ENCODE assay signal across 11 mouse cellular contexts in genomic region chr11:106502631-106503424, GRCm38 (mm10). TPM values are rescaled to one million over a fixed set of nuclear protein-coding genes. Genes with fewer than 3 reads are reported as not detected.
DNase-seq lines count a peak whose midpoint lies in the region; ATAC-seq and TF ChIP-seq lines count a peak whose summit lies in the region.
"Had no signal": no experiment of that assay in that cellular context is flagged by ENCODE, and none has a peak within 500 bp of the region (broad histone marks: within the 10 kb centered on the region; RNA-seq: fewer than 3 reads in every experiment).

No protein-coding gene starts in this region.

- DNase-seq in layer of hippocampus, adult 2 months (ENCODE audit: low spot score in 2 of 2), result no peak
- DNase-seq in layer of hippocampus, postnatal 36 days, result no peak
- DNase-seq in MEL (ENCODE audit: low read depth, low spot score), result peak; percentile 63
- no peak for DNase-seq in forebrain, embryonic 11.5 days (ENCODE audit: low spot score)
- DNase-seq in gastrocnemius, postnatal 36 days, result no peak
- DNase-seq: cerebellum, adult 18-20 months; gastrocnemius, postnatal 14 days; kidney, postnatal 36 days; thymus, adult 2 months had no signal

- H3K27ac ChIP-seq in layer of hippocampus, adult 2 months, result peak overlapping the region; percentile 100
- H3K27ac ChIP-seq in MEL (ENCODE audit: control insufficient read depth, low read depth, low read length), result peak overlapping the region; percentile 34
- peak overlapping the region; percentile 25 for H3K27ac ChIP-seq in forebrain, embryonic 11.5 days (ENCODE audit: low read depth, low read length)
- H3K27ac ChIP-seq in liver, embryonic 12.5 days, result peak overlapping the region; percentile 96

- H3K9me3 ChIP-seq in MEL (replicated peaks; ENCODE audit: insufficient read depth, low read length), result no peaks in the 10 kb centered on the region
- no peaks in the 10 kb centered on the region for H3K9me3 ChIP-seq in forebrain, embryonic 11.5 days (ENCODE audit: control insufficient read depth, low read length)
- H3K9me3 ChIP-seq in liver, embryonic 12.5 days (replicated peaks), result peaks cover 7% of the 10 kb centered on the region

- no peak for TF ChIP-seq CTCF in layer of hippocampus, adult 2 months (conservative IDR thresholded peaks at IDR 0.05)
- no peak for TF ChIP-seq CTCF in MEL (IDR thresholded peaks at IDR 0.05 in 2 of 3, conservative IDR thresholded peaks at IDR 0.05 in 1 of 3; ENCODE audit: control insufficient read depth in 1 of 3, insufficient read depth in 1 of 3, low read depth in 2 of 3, low read length in 3 of 3, poor library complexity in 1 of 3, severe bottlenecking in 1 of 3)

- peaks cover 5 to 18% of the 10 kb centered on the region in 2 experiments; a peak in 2 of 4 replicates for H3K4me1 ChIP-seq in MEL (ENCODE audit: control insufficient read depth in 1 of 2, insufficient read depth in 2 of 2, low read length in 2 of 2)
- no peaks in the 10 kb centered on the region for H3K4me1 ChIP-seq in forebrain, embryonic 11.5 days (replicated peaks; ENCODE audit: control insufficient read depth, insufficient read depth, low read length)
- peaks cover 33% of the 10 kb centered on the region for H3K4me1 ChIP-seq in liver, embryonic 12.5 days

- no peak overlapping the region for H3K4me3 ChIP-seq in layer of hippocampus, adult 2 months
- no peak overlapping the region for H3K4me3 ChIP-seq in MEL (ENCODE audit: control insufficient read depth in 1 of 2, insufficient read depth in 1 of 2, low read depth in 2 of 2, low read length in 2 of 2)
- H3K4me3 ChIP-seq in forebrain, embryonic 11.5 days (ENCODE audit: low read depth, low read length), result no peak overlapping the region
- no peak overlapping the region for H3K4me3 ChIP-seq in liver, embryonic 12.5 days

- WGBS in forebrain, embryonic 11.5 days, result 65% methylated on average over 13 of the region's 13 CpGs
- 45% methylated on average over 13 of the region's 13 CpGs for WGBS in liver, embryonic 12.5 days (ENCODE audit: insufficient replicate concordance)

- H3K9ac ChIP-seq in MEL (ENCODE audit: control insufficient read depth, low read depth, low read length, poor library complexity, severe bottlenecking), result no peak overlapping the region; the same call in 1 of the 2 replicates
- no peak overlapping the region for H3K9ac ChIP-seq in forebrain, embryonic 11.5 days (ENCODE audit: low read length)
- H3K9ac ChIP-seq in liver, embryonic 12.5 days, result no peak overlapping the region

- TF ChIP-seq RAD21 in MEL (IDR thresholded peaks at IDR 0.05; ENCODE audit: low read depth, low read length), result no peak

- no peak; a peak in 1 of 4 replicates for TF ChIP-seq EP300 in MEL (IDR thresholded peaks at IDR 0.05; ENCODE audit: low read depth in 1 of 2, low read length in 2 of 2)

- H3K36me3 ChIP-seq in MEL (ENCODE audit: control insufficient read depth in 1 of 2, insufficient read depth in 2 of 2, low read length in 2 of 2), result peaks cover under 1 to 23% of the 10 kb centered on the region in 2 experiments; a peak in 3 of 4 replicates
- H3K36me3 ChIP-seq in forebrain, embryonic 11.5 days (ENCODE audit: control insufficient read depth, insufficient read depth, low read length), result no peaks in the 10 kb centered on the region
- H3K36me3 ChIP-seq in liver, embryonic 12.5 days, result peaks cover 20% of the 10 kb centered on the region

- no peak for ATAC-seq in forebrain, embryonic 11.5 days (replicated peaks; ENCODE audit: low FRiP score)
- ATAC-seq in liver, embryonic 12.5 days, result no peak
- no peak for ATAC-seq in inflammation-experienced regulatory T-cells, adult 6 months

- intact Hi-C loops in gastrocnemius, postnatal 36 days (cut with DNase I), result no loop called here

- H3K27me3 ChIP-seq in MEL (ENCODE audit: control insufficient read depth in 1 of 2, insufficient read depth in 2 of 2, low read length in 2 of 2), result no peaks in the 10 kb centered on the region
- no peaks in the 10 kb centered on the region for H3K27me3 ChIP-seq in forebrain, embryonic 11.5 days (ENCODE audit: control insufficient read depth, insufficient read depth, low read length)
- H3K27me3 ChIP-seq in liver, embryonic 12.5 days (replicated peaks), result no peaks in the 10 kb centered on the region

- H3K4me2 ChIP-seq in forebrain, embryonic 11.5 days (ENCODE audit: low read depth, low read length, severe bottlenecking), result no peak overlapping the region
- H3K4me2 ChIP-seq in liver, embryonic 12.5 days, result 0 out of 2 replicates have a peak overlapping the region, but pooled peaks have one; percentile 8

- TF ChIP-seq POLR2A in MEL (IDR thresholded peaks at IDR 0.05; ENCODE audit: control insufficient read depth in 1 of 2, insufficient read depth in 1 of 2, low read depth in 1 of 2, low read length in 2 of 2, poor library complexity in 1 of 2), result peak; percentile 67 to 78; a peak in 3 of 4 replicates

- peaks cover 9% of the 10 kb centered on the region for H3K79me2 ChIP-seq in MEL (ENCODE audit: control insufficient read depth, insufficient read depth, low read length, poor library complexity)

TF ChIP-seq in MEL, 35 proteins besides CTCF, POLR2A, EP300 and RAD21:
- TF ChIP-seq POLR2AphosphoS2 (IDR thresholded peaks at IDR 0.05; ENCODE audit: low read length), result peak; percentile 70
- peak; percentile 11; the same call in 1 of the 2 replicates for TF ChIP-seq CHD2 (IDR thresholded peaks at IDR 0.05; ENCODE audit: low read length)
- peak; percentile 27; the same call in 1 of the 2 replicates for TF ChIP-seq TBP (IDR thresholded peaks at IDR 0.05; ENCODE audit: low read depth, low read length)
- TF ChIP-seq TAL1 (IDR thresholded peaks at IDR 0.05; ENCODE audit: low read length), result no peak
- 0 out of 2 replicates have a peak, but pooled peaks have one; percentile 22 for TF ChIP-seq HCFC1 (IDR thresholded peaks at IDR 0.05; ENCODE audit: low read depth, low read length)
- TF ChIP-seq ZNF384 (IDR thresholded peaks at IDR 0.05; ENCODE audit: low read depth, low read length), result peak; percentile 80
- no peak for TF ChIP-seq GATA1 (IDR thresholded peaks at IDR 0.05; ENCODE audit: low read depth, low read length)
- no peak for TF ChIP-seq GABPA (IDR thresholded peaks at IDR 0.05; ENCODE audit: low read depth, low read length)

RNA-seq across cellular contexts. Expression of gene Ern1, which starts 15.2 kb away (rescaled TPM):
- total RNA-seq in layer of hippocampus, adult 2 months (2021), result 10 to 100 TPM; 11.2 to 11.8 TPM
- 10 to 100 TPM in 1 of 2 experiments, 1 to 10 TPM in 1; 9.5 to 10.5 TPM for total RNA-seq in layer of hippocampus, postnatal 36 days (2021)
- 4.3 and 4.8 TPM in 2 replicates for total RNA-seq in MEL (2012; rRNA removed)
- 1 to 10 TPM in 1 of 2 experiments, not detected in 1; 5.7 TPM for polyA plus RNA-seq in MEL (2012; ENCODE audit: insufficient read depth in 1 of 2, insufficient read length in 2 of 2, low read depth in 1 of 2, low replicate concordance in 2 of 2, missing spikeins in 1 of 2)
- 5.6 and 7.9 TPM in 2 replicates for polyA plus RNA-seq in forebrain, embryonic 11.5 days (2014; fragmentation: Nextera tagmentation; extraction: Ambion mirVana)
- polyA plus RNA-seq in liver, embryonic 12.5 days (2016; fragmentation: Nextera tagmentation; extraction: Ambion mirVana), result 6.7 and 6.8 TPM in 2 replicates
- total RNA-seq in gastrocnemius, postnatal 36 days (2021), result 1 to 10 TPM; 5.2 to 8.1 TPM
- polyA plus RNA-seq in inflammation-experienced regulatory T-cells, adult 6 months (2017; shearing (Covaris generic)), result 1 to 10 TPM; 1.4 to 1.8 (median 1.6) TPM

Comparison
In these comparisons a context has a peak if more than half of its experiments do, and no peak if none do; other contexts are left out.
1. H3K27ac ChIP-seq: peak in every context shown above with its lines; median percentile 100 in layer of hippocampus, adult 2 months; 96 in liver, embryonic 12.5 days; 34 in MEL; 25 in forebrain, embryonic 11.5 days.